In genomic region chr14:120295355-120296220, GRCm38 (mm10) we compare ENCODE assay signal across 8 mouse cellular contexts. TPM values are rescaled to one million over a fixed set of nuclear protein-coding genes. Genes with fewer than 3 reads are reported as not detected.
DNase-seq lines count a peak whose midpoint lies in the region; ATAC-seq and TF ChIP-seq lines count a peak whose summit lies in the region.

No protein-coding gene starts in this region.

- H3K27ac ChIP-seq in kidney, adult 2 months (ENCODE audit: insufficient read depth, low read depth, low read length), result peak overlapping the region; percentile 90
- H3K27ac ChIP-seq in embryonic facial prominence, embryonic 13.5 days, result peak overlapping the region; percentile 87
- H3K27ac ChIP-seq in limb, embryonic 13.5 days, result peak overlapping the region; percentile 90

- ATAC-seq in embryonic facial prominence, embryonic 13.5 days (ENCODE audit: insufficient number of reproducible peaks, insufficient read depth, low FRiP score, low TSS enrichment, low read depth), result no peak
- peak; percentile 9 for ATAC-seq in limb, embryonic 13.5 days (ENCODE audit: low FRiP score, low read depth)

- peaks cover 45% of the 10 kb centered on the region for H3K4me1 ChIP-seq in kidney, adult 2 months (ENCODE audit: control insufficient read depth, insufficient read depth, low read length)
- H3K4me1 ChIP-seq in embryonic facial prominence, embryonic 13.5 days, result peaks cover 88% of the 10 kb centered on the region
- peaks cover 96% of the 10 kb centered on the region for H3K4me1 ChIP-seq in limb, embryonic 13.5 days

- TF ChIP-seq CTCF in kidney, adult 2 months (conservative IDR thresholded peaks at IDR 0.05; ENCODE audit: insufficient read depth, insufficient read length, low read depth, low read length), result no peak

- H3K27me3 ChIP-seq in kidney, adult 2 months (replicated peaks; ENCODE audit: control insufficient read depth, insufficient read depth, low read length), result no peaks in the 10 kb centered on the region
- H3K27me3 ChIP-seq in embryonic facial prominence, embryonic 13.5 days, result no peaks in the 10 kb centered on the region
- no peaks in the 10 kb centered on the region for H3K27me3 ChIP-seq in limb, embryonic 13.5 days

- no peaks in the 10 kb centered on the region for H3K9me3 ChIP-seq in embryonic facial prominence, embryonic 13.5 days
- H3K9me3 ChIP-seq in limb, embryonic 13.5 days, result no peaks in the 10 kb centered on the region

- WGBS in kidney, adult 2 months, result 57% methylated on average over 13 of the region's 13 CpGs
- 70% methylated on average over 13 of the region's 13 CpGs for WGBS in embryonic facial prominence, embryonic 13.5 days
- 69% methylated on average over 13 of the region's 13 CpGs for WGBS in limb, embryonic 13.5 days

- peak; percentile 66 for DNase-seq in kidney, adult 2 months
- no peak for DNase-seq in kidney, postnatal 4 days
- peak; percentile 47 for DNase-seq in cerebellum, adult 11 months
- DNase-seq in frontal cortex, postnatal 25 days (ENCODE audit: low spot score in 2 of 2), result no peak
- no peak for DNase-seq in layer of hippocampus, adult 11-12 months (ENCODE audit: low spot score)
- DNase-seq in left cerebral cortex, postnatal 14 days (ENCODE audit: low spot score in 2 of 2), result no peak

- intact Hi-C loops in left cerebral cortex, postnatal 14 days (cut with DNase I), result no loop called here

- no peaks in the 10 kb centered on the region for H3K36me3 ChIP-seq in kidney, adult 2 months (ENCODE audit: control insufficient read depth, insufficient read depth, low read length)
- peaks cover 9% of the 10 kb centered on the region for H3K36me3 ChIP-seq in embryonic facial prominence, embryonic 13.5 days
- H3K36me3 ChIP-seq in limb, embryonic 13.5 days, result peaks cover 15% of the 10 kb centered on the region

- H3K9ac ChIP-seq in embryonic facial prominence, embryonic 13.5 days, result 0 out of 2 replicates have a peak overlapping the region, but pooled peaks have one; percentile 56
- H3K9ac ChIP-seq in limb, embryonic 13.5 days, result no peak overlapping the region

- peak overlapping the region; percentile 48 for H3K4me2 ChIP-seq in embryonic facial prominence, embryonic 13.5 days
- H3K4me2 ChIP-seq in limb, embryonic 13.5 days (replicated peaks), result peak overlapping the region; percentile 57

- no peak for TF ChIP-seq POLR2A in kidney, adult 2 months (IDR thresholded peaks at IDR 0.05; ENCODE audit: low read depth, low read length)

- no peak overlapping the region for H3K4me3 ChIP-seq in kidney, adult 2 months (ENCODE audit: insufficient read depth, low read depth, low read length)
- no peak overlapping the region for H3K4me3 ChIP-seq in embryonic facial prominence, embryonic 13.5 days
- H3K4me3 ChIP-seq in limb, embryonic 13.5 days, result no peak overlapping the region

RNA-seq across cellular contexts. Expression of gene Mbnl2, which starts 20.1 kb away (rescaled TPM):
- 50.0 and 53.9 TPM in 2 replicates for polyA plus RNA-seq in kidney, adult 2 months (2012; rRNA removed)
- 146 and 173 TPM in 2 replicates for polyA plus RNA-seq in embryonic facial prominence, embryonic 13.5 days (2015; fragmentation: Nextera tagmentation; extraction: Ambion mirVana)
- 127 TPM in 2 replicates for polyA plus RNA-seq in limb, embryonic 13.5 days (2015; fragmentation: Nextera tagmentation; extraction: Ambion mirVana)
- total RNA-seq in left cerebral cortex, postnatal 14 days (2021), result 100 to 1,000 TPM; 192 to 202 TPM

Comparison
In these comparisons a context has a peak if more than half of its experiments do, and no peak if none do; other contexts are left out.
1. DNase-seq: peak in kidney, adult 2 months (single experiment) and cerebellum, adult 11 months (single experiment); none in kidney, postnatal 4 days (0 of 2), frontal cortex, postnatal 25 days (0 of 2), layer of hippocampus, adult 11-12 months (single experiment) and left cerebral cortex, postnatal 14 days (0 of 2).
2. Peak in every context shown above with its lines, with median percentiles within 50 percentile points of each other: H3K27ac ChIP-seq.